Mouse (Mus musculus): Measurements from ENCODE around the gene 2310011J03Rik.
A peak's percentile ranks its signal among the peaks of the same experiment; 100 is the strongest.

The 2310011J03Rik gene

GRCm38 (mm10) chr10:80342305-80342748, 22.0 kb upstream of the 2310011J03Rik start:
- no peak for DNase-seq (ENCODE audit: low read depth, low spot score)

- DNase-seq (ENCODE audit: low read depth, low spot score) = no peak
Measured at GRCm38 (mm10) chr10:80341491-80342304, 21.4 kb upstream of the 2310011J03Rik start.

DNA sequence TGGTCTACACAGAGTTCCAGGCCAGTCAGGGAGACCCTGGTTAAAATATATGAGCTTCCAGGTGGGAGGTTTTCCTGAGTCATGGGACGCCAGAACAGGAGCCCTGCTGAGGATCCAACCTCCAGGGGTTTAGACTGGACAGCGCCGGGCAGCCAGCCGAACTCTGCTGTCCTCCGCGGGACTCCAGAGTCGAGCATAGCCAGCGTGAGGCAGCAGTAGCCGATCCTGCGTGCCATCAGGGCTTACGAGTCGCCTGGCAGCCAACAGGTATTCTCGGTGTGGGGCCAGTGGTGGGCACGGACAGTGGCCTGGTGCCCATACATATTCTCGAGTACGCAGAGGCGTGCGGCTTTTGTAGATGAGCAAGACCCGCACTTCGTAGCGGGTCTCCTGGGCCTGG, 20.7 kb upstream of the 2310011J03Rik start:
- no peak for DNase-seq (ENCODE audit: low read depth, low spot score)

DNA sequence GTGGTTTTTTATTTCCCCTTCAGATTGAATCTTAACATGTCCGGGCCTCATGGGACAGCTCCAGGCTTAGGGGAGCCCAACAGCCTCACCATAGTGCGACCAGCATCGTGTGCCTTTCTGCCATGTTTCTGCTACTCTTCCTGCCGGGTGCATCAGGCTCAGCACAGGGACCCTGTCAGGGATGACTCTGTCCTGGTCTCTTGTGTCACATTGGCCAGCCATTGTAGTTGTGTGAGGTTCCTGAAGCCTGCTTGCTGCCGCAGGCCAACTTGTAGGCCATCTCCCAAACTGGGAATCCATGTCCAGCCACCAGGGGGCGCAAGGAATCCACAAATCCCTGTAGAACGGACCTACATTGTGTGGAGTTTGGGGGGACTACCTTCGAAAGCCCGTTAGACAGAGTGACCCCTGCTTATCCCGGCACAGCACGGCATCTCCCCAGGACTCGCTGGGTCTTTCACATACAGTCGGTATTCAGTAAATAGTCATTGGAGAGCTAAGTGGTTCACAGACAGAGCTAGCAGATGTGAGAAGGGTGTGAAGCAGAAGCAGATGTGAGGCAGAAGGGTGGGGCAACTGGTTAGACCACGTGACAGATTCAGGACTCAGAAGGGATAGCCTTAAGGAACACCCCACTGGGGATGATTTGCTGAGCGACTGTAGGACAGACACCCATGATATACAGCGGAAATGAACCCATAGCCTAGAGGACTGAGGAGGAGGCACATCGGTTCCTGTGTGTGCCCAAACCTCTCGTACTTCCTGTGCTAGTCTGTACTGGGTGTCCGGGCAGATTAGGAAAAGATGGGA, 19.8 kb upstream of the 2310011J03Rik start:
- no peak for DNase-seq (ENCODE audit: low read depth, low spot score)

- DNase-seq (ENCODE audit: low read depth, low spot score) = no peak
Measured at GRCm38 (mm10) chr10:80336263-80336662, 15.9 kb upstream of the 2310011J03Rik start.

- DNase-seq (ENCODE audit: low read depth, low spot score) = no peak
Measured at GRCm38 (mm10) chr10:80332525-80332989, 12.2 kb upstream of the 2310011J03Rik start.

DNA sequence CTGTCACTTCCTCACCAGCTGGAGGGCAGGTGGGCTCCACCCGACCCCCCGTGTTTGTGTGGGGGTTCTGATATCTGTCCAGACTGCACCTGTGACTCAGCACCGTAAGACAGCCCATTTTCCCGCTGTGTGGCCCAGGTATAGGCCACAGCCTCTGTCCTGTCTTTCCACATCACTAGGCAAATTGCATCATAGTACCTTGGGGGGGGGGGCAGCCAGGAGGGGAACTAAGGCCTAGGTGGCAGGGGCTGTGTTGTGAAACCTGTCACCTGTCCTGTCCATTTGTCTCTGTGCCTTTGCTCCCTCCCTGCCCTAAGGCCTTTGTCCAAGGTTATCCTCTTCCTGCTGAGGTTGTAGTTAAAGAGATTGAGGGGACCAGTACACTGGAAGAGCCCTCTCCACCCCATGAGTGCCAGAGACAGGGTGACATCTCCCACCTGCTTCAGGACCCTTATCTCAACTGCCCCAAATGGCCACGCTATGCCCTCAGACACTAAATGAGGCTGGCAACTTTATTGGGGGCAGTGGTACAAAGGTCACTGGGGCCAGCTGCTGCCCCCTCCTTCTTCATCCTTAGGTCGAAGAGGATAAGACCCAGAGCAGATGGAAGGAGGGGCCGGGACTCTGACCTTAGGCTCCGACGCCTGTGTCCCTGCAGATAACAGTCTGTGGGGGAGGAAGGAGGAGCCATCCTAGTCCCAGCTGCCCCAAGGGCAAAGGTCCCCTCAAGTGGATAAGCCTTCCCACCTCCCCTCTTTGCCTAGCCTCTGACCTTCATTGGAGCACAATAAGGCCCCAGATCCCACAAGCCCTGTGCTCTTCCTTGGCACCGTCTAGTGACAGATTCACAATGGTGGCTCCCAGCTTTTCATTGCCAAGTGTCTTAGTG, 11.5 kb upstream of the 2310011J03Rik start:
- DNase-seq (ENCODE audit: low read depth, low spot score) = peak; percentile 84

DNA sequence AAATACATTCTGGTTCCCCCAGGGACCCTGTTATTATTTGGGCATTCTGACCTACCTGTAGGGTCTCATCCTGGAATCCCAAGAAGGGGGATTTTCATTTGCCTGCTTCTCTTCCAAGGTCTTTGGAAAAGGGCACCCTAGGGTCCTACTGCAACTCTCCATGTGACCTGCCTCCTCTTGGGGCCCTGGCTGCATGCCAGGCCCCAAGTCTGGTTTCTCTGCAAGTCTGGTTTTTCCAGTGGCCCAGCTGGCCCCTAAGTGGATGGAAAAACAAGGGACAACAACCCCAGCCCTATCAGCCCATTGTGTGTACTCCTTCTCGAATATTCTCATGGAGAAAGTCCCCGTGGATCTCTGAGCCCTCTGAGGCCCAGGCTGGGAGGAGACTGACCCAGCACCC, 10.6 kb upstream of the 2310011J03Rik start:
- no peak for DNase-seq (ENCODE audit: low read depth, low spot score)

DNA sequence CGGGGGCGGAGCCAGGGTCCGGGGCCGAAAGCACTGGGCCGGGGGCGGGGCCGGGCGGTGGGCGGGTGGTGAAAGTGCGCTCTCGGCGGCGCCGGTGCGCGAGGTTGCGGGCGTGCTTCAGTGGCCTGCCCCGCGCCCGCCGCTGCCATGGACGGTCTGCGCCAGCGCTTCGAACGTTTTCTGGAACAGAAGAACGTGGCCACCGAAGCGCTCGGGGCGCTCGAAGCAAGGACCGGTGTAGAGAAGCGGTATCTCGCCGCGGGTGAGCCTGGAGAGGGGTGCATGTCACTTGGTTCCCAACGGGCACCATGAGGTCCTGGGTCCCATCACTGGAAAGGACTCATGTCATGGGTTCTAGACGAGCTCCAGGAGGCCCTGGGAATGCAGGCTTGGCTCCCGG, 9.7 kb upstream of the 2310011J03Rik start:
- DNase-seq (ENCODE audit: low read depth, low spot score) = no peak

DNA sequence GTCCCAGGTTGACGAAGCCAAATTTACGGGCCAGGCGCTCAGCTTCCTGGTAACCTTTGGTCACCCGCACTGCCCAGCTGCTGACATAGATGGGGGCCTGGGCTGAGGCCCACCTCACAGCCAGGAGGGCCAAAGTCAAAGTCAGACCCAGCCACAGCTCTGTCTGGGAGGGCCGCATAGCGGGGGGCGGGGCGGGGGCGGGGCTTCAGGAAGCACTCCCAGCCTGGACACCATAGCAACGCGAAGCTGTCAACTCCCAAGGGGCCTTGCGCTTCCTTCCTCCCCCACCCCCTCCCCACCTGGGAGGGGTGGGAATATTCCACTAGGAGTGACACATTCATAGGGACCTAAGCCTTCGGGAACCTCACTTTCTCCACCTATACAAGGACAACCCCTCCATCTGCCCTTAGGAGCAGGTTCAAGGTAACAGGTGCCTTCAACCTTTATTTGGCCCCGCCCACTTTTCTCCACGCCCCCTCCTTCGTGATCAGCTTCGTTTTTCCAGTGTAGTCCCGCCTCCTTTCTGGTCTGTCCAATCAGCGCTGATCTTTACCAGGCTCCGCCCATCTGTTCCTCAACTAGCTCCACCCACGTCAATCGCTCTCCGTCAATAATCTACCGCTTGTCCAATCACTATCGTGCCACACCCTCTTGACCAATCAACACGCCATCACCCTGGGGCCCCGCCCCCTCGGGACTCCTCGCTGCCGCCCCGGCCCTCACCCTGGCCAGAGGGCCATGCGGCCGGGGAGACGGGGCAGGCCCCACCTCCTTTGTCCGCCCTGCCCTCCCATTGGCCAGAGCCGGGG, 9.1 kb upstream of the 2310011J03Rik start, which contains the start of the genes Pcsk4 and Reep6:
TSS of gene Pcsk4 (minus strand) at position 226 of the 809 bp plus-strand sequence.
TSS of gene Reep6 (plus strand) at position 681 of the 809 bp plus-strand sequence.
- peak; percentile 99 for DNase-seq (ENCODE audit: low read depth, low spot score)

- no peak for DNase-seq (ENCODE audit: low read depth, low spot score)
Measured at GRCm38 (mm10) chr10:80325045-80325444, 4.7 kb upstream of the 2310011J03Rik start.

DNA sequence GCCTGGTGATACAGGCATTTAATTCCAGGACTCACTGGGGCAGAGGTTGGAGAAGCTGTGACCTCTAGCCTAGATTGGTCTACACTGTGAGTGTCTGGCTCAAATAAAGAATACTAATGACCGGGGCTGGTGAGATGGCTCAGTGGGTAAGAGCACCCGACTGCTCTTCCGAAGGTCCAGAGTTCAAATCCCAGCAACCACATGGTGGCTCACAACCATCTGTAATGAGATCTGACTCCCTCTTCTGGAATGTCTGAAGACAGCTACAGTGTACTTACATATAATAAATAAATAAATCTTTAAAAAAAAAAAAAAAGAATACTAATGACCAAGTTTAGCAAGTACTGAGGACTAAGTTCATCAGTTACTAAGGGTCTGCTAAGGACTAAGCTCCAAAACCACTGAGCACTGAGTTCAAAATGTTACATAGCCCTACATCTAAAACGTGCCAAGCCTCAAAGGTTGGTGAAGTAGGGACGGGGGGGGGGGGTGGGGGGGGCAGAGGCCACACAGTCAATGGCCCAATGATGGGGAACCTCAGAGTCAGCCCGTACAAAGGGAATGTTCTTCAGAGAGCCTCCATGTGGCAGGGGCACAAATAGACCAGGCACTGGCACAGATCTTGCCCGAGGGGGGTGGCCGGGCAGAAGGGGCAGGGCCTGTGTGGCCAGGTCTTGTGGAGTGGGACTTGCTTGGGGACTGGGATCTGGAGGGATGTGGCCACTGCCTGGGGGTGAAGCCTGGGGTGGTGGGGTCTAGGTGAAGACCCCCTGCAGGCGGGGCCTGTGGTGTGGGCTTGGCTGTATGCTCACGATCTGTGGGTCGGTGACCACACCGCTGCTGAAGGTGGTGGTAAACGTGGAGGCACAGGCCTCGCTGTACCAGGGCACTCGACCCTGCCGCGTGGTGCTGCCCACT, 4.0 kb upstream of the 2310011J03Rik start:
- no peak for DNase-seq (ENCODE audit: low read depth, low spot score)

DNA sequence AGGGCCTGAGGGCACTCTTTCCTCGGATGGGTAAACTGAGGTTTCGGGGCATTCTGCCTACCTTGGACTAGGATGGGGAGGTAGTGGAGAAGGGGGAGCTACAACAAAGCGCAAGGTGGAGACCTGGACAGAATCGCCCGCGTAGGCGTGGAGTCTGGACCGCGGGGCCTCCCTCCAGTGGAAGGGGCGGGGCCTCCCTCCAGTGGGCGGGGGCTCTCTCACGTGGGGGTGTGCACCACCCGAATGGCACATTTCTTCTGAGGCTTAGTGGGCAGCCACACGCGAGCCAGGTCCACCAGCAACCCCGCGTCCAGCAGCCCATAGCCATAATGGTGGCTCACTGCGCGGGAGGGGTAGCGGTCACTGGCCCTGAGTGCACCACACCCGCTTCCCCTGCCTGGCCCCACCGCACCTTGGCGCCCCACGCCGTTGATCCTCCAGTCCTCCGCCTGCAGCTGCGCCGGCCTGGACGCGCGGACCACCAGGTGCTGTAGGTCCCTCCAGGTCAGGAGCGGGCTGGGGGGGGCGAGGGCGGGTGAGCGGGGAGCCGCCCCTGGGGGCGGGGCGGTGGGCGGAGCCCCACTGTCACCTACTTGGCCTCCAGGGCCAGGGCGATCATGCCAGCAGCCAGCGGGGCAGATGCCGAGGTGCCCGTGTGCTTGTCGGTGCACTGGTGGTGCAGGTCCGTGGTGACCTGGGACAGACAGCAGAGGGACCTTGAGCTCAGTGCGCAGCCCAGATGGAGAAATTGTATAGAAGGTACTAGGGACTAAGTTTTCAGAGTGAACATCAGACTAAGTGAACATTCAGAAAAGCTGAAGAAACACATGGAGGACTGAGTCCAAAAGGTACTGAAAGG, 3.2 kb upstream of the 2310011J03Rik start:
- no peak for DNase-seq (ENCODE audit: low read depth, low spot score)

DNA sequence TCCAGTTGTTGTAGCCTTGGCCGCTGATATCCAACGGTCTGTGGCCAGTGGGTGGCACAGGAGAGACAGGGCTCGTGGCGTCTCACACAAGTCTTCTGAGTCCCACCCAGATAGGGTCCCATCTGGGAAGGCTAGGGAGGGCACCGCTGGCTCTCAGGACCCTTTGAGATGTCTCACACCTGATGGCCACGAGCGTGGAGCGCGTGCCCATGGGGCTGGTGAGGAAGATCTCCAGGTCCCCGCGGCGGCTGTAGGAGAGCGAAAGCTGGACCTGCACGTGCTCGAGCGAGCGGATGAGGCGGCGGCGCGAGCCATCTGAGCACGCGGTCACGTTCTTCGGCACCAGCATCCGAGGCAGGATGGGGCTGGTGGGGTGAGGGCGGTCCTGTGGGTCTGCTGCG, 2.5 kb upstream of the 2310011J03Rik start:
- no peak for DNase-seq (ENCODE audit: low read depth, low spot score)

GRCm38 (mm10) chr10:80321670-80322581, 1.6 kb upstream of the 2310011J03Rik start:
- no peak for DNase-seq (ENCODE audit: low read depth, low spot score)

DNA sequence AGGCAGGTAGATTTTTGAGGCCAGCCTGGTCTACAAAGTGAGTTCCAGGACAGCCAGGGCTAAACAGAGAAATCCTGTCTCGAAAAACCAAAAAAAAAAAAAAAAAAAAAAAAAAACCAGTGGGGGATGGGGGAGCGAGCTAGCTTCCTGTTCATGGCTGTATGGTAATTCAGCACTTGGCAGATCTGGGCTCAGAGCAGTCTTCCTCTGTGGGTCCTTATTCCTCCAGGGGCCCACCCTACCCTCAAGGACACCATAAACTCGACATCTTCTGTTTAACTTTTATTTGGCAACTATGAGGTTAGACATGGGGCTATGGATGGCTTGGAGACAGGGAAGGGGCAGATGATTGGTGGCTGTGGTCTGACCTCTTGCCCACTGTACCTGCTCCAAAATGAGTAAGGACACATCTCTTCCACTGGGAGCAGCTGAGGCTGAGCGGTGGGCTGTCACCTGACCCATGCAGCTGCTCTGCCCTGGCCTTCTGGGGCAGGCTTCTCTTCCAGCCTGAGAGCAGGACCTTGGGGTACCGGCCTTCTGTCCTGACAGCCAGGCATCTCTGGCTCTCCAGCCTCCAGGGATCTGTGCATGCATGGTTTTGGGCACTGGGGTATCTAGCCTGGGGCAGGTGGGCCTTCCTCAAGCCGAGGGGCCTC, 805 bp upstream of the 2310011J03Rik start:
- DNase-seq (ENCODE audit: low read depth, low spot score) = no peak

GRCm38 (mm10) chr10:80317011-80317410, 3.3 kb downstream of the 2310011J03Rik start:
- no peak for DNase-seq (ENCODE audit: low read depth, low spot score)
